Mouse (Mus musculus) ovary, adult 10 weeks (tissue): ENCODE data around the gene Hyal3. TPM values are rescaled to one million over a fixed set of nuclear protein-coding genes. Genes with fewer than 3 reads are reported as not detected.

Experiments used
- polyA plus RNA-seq: library from polyadenylated mRNA; stranded (reverse); fragments of 350-450 nt; fragmentation: Illumina TruSeq; extraction: RNeasy Lipid Tissue Mini Kit (QIAGEN cat#74804); gene quantifications from one replicate; pipeline ENCODE4 v1.2.3, GENCODE M21; 2014

The Hyal3 gene
- 0.34 TPM for polyA plus RNA-seq

DNA sequence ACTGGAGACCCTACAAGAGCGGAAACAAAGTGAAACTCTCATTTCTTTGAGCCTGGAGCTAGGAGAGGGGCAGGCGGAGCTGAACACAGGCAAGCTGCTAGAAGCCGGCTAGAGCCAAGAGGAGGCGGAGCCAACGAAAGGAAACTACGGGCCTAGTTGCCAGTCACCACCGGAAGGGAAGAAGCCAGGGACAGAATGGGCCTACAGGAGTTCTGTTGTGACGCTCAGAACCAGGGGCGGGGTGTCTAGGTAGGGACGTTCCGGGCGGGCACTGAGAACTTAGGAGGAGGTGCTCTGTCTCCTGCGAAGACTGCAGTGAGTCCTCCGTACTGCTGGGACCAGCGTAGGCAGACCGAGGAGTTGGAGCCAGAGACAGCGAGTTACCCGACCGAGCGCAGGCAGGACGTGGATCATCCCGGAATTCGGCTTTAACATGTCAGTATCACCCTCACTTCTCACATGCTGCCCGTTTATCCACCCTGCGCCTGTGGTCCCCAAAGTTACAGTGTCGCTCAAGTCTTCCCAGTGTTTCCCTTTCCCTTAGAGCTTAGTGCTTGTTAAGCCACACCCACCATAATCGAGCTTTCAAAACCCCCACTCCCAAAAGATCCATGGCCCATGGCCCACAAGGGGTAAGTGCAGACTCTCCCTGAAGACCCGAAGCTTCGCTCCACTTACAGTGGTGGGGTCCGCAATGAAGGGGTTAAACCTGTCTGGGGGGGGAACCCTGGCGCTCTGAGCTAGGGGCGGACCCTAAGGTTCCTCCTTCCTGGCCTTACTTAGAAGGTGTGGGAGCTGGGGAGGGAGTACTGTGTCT, at the start of gene Hyal3:
TSS of gene Hyal3 (plus strand) at position 318 of the 817 bp plus-strand sequence.

DNA sequence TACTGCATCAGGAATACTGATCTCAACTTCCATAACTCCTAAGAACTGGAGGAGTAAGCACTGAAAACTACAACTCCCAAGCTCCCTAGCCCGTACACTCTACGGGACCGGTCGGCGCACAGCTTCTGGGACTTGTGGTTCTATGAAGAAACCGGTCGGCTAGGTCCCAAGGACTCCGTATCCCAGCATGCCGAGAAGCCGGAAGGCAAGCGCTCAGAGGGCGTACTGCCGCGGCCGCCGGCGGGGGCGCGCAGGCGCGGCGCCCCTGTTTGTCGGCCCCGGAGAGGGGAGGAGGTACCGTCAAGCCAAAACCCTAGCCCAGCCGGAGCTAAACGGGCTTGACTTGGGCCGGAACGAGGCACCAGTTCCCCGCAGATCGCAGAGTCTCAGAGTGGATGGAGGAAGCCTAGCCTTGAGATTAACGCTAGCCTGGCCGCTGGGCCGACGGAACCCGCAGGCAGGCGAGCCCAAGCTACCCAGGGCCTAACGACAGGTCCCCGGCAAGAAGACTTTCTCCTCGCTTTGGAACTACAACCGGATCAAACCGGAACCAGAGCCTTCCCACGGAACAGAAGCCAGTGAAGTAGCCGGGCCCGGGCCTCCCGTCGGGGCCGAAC, 46.7 kb upstream of the Hyal3 start, which contains the start of gene Tmem115:
TSS of gene Tmem115 (plus strand) at position 155 of the 617 bp plus-strand sequence.

DNA sequence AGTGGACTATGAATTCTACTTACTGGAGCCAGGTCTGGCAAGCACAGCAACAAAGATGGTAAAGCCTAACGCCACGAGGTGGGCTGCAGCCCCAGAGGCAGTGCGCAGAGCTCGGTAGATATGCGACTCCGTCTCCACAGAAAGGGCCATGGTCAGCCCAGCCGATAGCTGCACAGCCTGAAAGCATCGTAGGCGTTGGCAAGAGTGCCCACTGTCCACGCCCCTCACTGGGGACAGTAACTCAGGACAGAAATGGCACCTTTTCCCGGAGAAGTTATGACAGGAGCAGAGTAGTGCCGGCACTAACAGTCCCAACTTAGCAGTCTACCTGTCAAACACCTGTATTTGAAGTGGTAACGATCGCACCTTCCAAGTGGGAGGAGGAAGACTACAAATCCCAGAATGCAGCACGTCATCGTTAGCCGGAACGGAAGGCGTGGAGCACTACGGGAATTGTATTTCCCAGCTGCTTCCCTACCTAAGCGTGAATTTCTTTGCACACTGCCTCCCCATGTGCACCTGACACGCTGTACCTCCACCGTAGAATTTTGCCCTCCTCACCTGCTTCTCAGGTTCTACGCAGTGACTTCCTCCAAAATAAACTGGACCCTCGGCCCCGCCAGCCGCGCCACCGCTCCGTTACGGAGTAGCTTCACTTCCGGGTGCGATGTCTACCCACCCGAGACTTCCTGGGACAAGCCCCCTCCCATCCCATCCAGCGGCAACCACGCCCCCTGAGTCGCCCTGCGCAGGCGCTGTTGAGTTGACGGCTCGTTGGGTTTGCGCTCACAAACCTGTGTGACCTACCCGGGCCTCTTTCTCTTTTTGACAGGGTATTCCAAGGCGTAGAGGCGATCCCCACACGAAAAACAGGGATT, 38.9 kb upstream of the Hyal3 start, which contains the start of the genes Cyb561d2 and Nprl2:
TSS of gene Cyb561d2 (minus strand) at position 720 of the 878 bp plus-strand sequence.
TSS of gene Nprl2 (plus strand) at position 753 of the 878 bp plus-strand sequence.

DNA sequence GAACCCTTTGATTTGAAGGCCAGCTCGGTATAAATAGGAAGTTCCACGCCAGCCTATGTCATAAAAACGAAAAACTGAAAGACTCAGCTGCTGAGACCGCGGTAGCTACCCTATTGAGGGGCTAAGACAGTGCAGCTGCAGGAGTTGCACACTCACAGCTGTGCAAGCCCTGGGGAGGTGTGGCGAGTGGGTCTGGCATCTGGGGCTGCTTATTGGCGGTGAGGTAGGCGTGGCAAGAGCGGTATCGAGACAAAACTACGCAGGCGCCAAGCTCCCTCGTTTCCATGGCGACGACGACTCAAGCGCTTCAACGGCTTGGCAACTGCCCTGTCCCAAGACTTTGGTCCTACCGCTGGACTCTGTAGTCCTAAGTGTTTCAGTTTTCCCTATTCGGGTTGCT, 33.6 kb upstream of the Hyal3 start, which contains the start of gene Zmynd10:
TSS of gene Zmynd10 (plus strand) at position 273 of the 400 bp plus-strand sequence.

DNA sequence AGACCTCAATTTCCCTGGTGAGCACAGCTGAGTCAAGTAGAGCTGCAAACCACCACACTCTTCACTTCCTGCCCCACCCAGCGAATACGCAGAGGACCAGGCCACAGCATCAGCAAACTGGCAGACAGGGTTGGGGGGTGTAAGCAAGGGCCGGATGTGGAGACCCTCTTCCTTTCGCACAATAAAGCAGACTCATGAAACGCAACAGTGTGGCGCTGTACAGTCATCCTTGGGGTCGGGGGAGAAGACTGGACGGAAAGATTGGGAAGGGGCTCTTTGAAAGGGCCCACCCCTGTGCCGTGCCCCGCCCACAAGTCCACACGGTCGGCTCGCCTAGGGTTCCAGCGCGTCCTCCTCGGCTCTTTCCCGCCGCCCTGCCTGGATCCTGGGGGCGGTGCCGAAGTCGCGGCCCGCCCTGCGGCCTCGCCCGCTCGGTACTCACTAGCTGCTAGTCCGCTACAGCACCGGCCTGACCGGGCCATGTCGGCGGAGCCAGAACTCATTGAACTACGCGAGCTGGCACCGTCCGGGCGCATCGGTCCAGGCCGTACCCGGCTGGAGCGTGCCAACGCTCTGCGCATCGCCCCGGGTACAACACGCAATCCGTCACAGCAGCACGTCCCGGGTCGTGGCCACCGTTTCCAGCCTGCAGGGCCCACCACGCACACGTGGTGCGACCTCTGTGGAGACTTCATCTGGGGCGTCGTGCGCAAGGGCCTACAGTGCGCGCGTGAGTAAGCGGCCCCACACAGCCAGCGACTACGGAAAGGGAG, 29.3 kb upstream of the Hyal3 start, which contains the start of gene Rassf1:
TSS of gene Rassf1 (plus strand) at position 439 of the 773 bp plus-strand sequence.

DNA sequence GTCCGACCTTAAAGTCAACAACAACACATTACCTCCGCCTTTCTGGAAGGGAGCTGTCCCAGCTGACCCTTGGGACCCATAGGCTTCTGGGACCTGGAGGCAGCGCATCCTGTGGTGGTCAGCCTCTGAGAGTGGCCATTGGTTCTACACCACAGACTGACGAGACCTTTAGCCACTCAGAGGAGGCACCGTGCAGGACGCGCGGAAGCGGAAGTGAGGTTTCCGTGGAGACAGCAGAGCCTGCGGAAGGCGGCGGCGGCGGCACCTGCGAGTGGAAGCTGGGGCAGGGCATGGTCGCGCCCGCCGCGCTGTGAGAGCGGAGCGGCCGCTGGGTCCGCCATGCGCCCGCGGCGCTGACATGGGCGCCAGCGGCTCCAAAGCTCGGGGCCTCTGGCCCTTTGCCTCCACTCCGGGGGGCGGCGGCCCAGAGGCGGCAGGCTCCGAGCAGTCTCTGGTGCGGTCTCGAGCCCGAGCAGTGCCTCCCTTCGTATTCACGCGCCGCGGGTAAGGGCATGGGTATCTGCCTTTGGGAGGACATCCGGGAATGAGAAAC, 17.5 kb upstream of the Hyal3 start, which contains the start of gene Tusc2:
TSS of gene Tusc2 (plus strand) at position 227 of the 553 bp plus-strand sequence.

DNA sequence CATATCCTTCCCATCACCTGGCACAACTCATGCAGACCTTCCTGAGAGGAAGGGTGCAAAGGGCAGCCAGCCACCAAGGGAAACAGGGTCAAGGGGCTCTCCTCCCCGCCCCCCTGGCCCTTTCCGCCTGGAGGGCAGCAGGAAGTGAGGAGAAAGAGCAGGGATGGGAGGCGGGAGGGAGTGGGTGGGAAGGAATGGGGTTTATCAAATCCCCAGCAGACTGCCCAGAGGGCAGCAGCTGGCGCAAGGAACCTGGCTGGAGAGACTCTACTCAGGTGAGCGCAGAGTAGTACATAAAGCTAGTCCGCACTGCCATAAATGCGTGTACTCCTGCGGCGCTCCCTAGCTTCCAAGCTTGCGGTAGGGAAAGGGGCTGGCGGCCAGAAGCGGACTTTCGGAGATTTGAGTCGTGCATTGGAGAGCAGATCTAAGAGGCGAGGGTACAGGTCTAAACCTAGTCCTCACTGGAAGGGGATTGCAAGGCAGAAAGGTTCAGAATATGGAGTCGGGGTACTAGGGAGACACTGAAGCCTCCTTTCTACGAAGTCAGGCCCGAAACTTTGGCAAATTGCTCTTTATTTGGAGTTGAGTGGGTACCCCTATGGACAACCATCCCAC, 12.8 kb upstream of the Hyal3 start, which contains the start of gene Hyal2:
TSS of gene Hyal2 (plus strand) at position 244 of the 618 bp plus-strand sequence.

DNA sequence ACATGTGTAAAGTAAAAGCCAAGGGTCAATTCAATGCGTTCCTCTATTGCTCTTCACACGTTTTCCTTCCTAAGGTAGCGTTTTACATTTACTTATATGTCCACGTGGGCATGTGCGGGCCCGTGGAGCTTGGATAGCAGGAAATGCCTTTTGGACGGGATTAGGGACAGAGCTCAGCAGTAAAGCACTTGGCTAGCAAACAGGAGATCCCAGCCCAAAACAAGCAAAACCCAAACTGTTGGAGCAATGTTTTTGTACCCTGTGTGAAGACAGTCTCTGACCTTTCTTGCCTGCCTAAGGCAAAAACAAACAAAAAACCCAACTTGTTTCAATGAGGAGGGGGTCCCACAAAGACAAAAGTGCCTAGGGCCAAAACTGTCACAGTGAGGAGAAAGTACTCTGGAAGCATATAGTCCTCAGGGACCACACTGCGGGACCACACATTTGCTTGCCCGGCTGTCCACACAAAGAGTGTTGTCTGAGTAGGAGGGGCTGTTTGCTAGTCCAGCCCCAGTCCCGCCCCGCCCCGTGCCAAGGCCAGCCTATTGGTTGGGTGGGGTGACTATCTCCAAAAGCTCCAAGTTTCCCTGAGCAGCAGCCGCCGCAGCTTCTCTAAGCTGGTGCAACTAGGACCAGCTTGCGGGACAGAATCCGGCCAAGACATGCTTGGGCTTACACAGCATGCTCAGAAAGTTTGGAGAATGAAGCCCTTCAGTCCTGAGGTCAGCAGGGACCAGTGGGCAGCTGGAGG, 4.1 kb upstream of the Hyal3 start, which contains the start of gene Hyal1:
TSS of gene Hyal1 (plus strand) at position 571 of the 751 bp plus-strand sequence.

DNA sequence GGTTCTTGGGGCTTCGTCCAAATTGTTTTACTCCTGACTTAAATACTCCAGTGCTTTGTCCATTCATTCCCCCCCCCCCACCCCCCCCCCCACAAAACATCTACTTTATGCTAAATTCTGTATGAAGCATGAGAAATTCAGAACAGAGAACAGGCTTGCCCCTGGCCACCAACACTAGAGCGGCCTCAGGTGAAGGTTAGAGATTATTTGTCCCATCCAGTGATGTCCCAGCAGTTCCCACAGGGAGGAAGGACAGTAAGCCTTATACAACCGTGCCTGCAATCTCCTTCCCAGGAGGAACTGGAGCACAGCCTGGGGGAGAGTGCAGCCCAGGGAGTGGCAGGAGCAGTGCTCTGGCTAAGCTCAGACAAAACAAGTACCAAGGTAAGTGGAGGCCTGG, 2.0 kb upstream of the Hyal3 start, which contains the start of gene Naa80:
TSS of gene Naa80 (plus strand) at position 301 of the 400 bp plus-strand sequence.

DNA sequence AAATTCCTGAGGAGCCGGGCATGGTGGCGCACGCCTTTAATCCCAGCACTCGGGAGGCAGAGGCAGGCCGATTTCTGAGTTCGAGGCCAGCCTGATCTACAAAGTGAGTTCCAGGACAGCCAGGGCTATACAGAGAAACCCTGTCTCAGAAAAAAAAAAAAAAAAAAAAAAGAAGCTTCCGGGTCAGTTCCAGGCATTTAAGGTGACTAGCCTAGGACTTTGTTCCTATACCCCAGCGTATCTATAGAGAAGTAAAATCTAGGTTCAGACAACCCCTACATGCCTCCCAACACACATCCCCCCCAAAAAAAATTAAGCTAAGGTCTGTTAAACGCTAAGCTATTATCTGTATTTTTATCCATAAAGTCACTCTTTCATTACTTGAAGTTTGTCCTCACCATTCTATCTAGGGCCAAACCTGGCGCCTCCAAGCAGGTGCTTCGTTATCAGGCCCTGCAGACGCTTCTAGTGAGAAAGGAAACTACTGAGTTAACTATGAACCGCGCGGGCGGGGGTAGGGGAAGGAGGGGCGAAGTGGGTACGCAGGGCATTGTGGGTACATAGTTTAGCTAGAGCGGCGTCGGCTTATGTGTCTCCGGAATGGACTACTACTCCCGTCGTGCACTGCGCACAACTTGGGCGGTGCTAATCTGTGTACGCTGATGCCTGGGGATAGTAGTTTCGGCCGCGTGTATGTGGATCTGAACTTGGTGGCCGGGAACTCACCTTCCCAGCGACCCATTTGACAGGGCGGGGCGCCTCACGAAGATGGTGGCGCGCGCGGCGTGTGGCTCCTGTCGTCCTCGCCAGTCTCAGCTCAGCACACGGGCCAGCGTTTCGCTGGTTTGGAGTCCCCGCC, 6.6 kb downstream of the Hyal3 start, which contains the start of gene Ifrd2:
TSS of gene Ifrd2 (plus strand) at position 669 of the 859 bp plus-strand sequence.

DNA sequence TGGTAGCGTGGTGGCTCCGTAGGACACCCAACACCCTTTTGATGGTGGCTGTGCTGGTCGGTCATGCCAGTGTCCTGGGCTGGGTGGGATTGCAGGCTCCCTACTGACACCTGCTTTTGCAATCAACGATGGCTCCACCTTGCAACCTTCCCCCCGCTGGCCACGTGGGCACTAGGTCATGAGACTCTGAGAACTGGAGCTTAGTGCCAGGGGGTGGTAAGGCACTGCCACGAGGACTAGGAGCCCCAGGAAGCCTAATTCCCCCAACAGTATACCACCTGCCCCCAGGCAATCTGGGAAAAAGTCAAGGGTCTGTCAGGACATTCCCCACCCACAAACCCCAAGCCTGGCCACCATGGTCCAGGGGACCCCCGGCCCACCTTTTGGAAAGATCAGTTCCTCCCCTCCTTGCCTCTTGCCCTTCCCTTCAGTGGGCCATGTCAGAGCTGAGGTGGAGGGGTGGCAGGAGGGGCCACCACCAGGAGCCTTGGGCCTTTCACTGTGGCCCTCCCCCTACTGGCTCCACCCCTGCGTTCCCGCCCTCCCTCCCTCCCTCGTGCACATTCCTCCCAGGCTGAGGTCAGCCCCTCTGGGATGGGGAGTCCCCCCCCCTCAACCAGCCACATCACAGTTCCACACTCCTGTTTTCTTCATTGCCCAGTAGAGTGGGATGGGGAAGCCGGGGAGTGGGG, 28.3 kb downstream of the Hyal3 start, which contains the start of gene Sema3b:
TSS of gene Sema3b (minus strand) at position 489 of the 692 bp plus-strand sequence.

DNA sequence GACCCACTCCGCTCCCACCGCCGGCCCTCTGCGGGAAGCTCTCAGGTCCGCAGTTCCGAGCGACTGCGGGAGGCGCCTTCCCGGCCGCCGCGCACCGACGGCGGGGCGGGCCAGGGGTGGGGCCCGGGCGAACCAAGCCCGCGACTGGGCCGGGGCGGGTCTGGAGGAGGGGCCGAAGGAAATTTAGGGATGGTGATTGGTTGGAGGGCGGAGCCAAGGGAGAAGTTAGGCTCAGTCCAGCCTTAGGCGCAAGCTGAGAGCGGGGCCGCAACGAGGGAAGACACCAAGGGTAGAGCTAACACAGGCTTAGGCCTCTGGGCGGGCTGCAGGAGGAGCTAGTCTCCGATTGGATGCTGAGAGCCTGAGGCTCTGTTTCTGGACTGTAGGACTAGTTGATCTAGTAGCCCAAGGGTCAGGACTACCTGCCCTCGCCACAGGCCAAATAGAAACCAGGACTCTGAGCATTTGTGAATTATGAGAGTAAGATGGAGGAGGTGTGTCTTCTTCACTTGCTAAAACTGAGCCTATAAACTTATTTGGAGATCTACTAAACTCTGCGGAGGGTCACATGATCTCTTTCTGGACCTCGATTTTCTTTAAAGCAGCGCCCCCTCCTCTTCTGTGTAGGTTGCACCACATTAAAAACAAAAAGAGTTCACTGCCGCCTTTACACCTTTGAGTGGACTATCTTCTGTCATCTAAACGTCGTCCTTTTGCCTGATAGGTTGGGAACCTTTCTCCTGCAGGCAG, 54.8 kb downstream of the Hyal3 start, which contains the start of gene Gnai2:
TSS of gene Gnai2 (minus strand) at position 89 of the 750 bp plus-strand sequence.

Other genes starting within 250 kb of the Hyal3 start
- 1.2 TPM for gene Hemk1, start 242.5 kb upstream of the Hyal3 start, polyA plus RNA-seq
- not detected for gene 6430571L13Rik, start 240.2 kb upstream of the Hyal3 start, polyA plus RNA-seq
- 0.26 TPM for gene Cacna2d2, start 181.2 kb upstream of the Hyal3 start, polyA plus RNA-seq
- gene Tmem115, start 46.9 kb upstream of the Hyal3 start, polyA plus RNA-seq = not detected
- 4.6 TPM for gene Cyb561d2, start 38.6 kb upstream of the Hyal3 start, polyA plus RNA-seq
- 0.31 TPM for gene Nprl2, start 38.6 kb upstream of the Hyal3 start, polyA plus RNA-seq
- not detected for gene Zmynd10, start 33.5 kb upstream of the Hyal3 start, polyA plus RNA-seq
- 7.7 TPM for gene Rassf1, start 29.3 kb upstream of the Hyal3 start, polyA plus RNA-seq
- gene Tusc2, start 17.6 kb upstream of the Hyal3 start, polyA plus RNA-seq = 20.4 TPM
- gene Hyal2, start 12.9 kb upstream of the Hyal3 start, polyA plus RNA-seq = 0.66 TPM
- 2.8 TPM for gene Hyal1, start 3.9 kb upstream of the Hyal3 start, polyA plus RNA-seq
- gene Naa80, start 1.9 kb upstream of the Hyal3 start, polyA plus RNA-seq = 5.5 TPM
- gene Ifrd2, start 6.8 kb downstream of the Hyal3 start, polyA plus RNA-seq = 18.3 TPM
- 1.2 TPM for gene Sema3b, start 28.4 kb downstream of the Hyal3 start, polyA plus RNA-seq
- gene Gnai2, start 54.5 kb downstream of the Hyal3 start, polyA plus RNA-seq = 37.4 TPM
- gene Slc38a3, start 88.7 kb downstream of the Hyal3 start, polyA plus RNA-seq = 1.1 TPM
- not detected for gene Gnat1, start 98.9 kb downstream of the Hyal3 start, polyA plus RNA-seq
- 0.57 TPM for gene Sema3f, start 129.7 kb downstream of the Hyal3 start, polyA plus RNA-seq
- 190 TPM for gene Rbm5, start 190.2 kb downstream of the Hyal3 start, polyA plus RNA-seq